Mouse (Mus musculus): ENCODE data around the gene Blvra.

Blvra gene

DNA sequence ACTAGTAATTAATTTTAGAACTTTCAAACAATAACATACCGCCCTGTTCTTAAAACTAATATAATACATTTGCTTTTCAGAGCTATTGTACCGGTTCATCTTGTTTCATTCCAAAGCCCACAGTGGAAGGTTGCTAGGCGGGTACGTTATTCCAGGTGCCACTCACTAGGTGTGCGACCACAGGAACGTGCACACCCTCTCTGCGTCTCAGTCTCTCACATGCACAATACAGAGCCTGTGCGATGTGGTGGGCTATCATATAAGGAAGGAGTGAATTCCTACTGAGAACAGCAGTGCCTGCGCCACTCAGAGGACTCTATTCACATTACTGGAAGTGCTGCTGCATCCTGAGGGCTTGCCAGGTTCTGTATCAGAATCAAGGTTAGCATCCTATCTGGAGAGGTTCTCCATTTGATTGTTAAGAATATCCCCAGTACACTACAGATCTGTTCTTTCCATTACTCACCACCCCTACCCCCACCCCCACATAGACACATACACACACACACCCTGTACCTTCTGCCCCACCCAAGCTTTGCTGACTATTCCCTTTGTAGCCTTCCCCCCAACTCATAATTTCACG is 67.5 kb downstream of the Blvra start:
- DNase-seq: no peak

DNA sequence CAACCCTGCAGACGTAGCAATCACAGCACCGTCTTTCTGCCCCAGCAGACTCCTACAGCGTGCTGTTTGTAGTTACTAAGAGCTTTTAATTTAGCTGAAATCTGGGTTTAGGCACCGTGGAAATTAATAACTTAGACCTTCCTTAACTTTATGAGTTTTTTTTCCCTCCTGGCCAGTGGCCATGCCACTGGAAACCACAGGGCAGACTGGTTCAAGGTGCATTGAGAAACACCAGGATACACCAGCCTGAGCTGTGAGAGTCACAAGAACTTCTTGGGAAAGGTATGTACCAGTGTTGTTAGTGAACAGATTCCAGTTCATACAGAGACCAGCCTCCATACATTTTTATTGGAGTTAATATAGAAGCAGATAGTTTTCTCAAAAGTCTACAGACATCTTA is 68.0 kb downstream of the Blvra start:
- no peak for DNase-seq

DNA sequence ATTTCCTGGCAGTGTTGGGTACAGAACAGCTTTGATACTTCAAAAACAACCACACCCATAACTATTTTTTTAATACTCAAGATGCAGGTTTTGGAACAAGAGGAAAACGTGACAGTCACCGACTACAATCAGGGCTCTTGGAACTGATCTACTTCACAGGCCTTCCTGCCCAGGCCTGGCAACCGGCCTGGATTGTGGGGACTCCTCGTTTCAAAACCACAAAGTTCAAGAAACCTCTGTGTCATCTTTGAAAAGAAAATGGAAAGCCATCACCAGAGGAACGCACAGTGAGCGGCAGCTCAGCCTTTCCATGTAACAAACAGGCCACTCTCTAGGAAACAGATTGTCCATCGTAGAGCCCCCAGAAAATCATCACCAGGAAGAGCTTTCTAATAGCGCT is 68.6 kb downstream of the Blvra start:
- DNase-seq: no peak

DNA sequence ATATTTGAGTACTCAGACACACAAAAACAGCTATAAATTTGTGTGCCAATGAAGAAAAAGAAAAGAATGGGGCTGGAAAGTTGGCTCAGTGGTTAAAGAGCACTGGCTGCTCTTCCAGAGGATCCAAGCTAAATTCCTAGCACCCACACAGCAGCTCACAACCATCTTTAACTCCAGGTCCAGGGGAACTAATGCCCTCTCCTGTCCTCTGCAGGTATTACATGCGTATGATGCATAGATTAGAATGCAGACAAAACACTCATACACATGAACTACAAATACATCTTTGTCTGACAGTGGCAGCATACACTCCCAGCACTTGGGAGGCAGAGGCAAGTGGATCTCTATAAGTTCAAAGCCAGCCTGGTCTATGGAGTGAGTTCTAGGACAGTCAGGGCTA is 69.1 kb downstream of the Blvra start:
- no peak for DNase-seq

DNA sequence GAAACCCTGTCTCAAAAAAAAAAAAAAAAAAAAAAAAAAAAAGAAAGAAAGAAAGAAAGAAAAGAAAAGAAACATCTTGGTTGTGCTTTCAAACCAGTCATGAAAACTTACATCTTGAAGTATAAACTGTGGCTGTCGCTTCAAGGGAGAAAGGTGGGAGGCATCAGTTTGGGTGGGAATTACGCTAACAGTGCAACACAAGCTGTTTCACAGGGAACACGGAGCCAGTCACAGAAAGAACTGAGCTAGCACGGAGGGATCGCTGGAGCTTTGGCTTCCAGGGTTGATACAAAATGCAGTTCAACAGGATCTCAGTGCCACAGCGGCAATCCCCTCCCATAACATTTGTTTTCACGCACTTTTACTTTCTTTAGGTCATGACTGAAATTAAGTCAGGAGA is 69.5 kb downstream of the Blvra start:
- DNase-seq: no peak

DNA sequence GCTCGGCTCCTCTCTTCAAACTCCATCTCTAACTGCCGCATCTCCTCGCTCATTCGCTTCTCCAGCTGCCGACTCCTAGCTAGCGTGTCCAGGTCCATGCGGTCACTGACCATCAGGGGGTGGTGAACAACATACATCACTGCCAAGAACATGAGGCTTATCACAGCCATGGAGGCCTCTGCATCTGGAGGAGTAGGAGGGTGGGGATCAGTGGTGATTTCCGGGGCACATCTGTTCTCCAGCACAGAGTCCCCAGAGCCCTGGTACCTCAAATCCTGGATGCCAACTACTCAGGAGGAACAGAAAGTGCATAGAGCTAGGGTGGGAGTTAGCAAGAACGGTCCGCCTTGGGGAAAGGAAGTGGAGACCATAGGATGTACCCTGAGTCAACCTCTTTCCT is 71.6 kb downstream of the Blvra start:
- DNase-seq: peak in 1 of 2 experiments; percentile 20

DNA sequence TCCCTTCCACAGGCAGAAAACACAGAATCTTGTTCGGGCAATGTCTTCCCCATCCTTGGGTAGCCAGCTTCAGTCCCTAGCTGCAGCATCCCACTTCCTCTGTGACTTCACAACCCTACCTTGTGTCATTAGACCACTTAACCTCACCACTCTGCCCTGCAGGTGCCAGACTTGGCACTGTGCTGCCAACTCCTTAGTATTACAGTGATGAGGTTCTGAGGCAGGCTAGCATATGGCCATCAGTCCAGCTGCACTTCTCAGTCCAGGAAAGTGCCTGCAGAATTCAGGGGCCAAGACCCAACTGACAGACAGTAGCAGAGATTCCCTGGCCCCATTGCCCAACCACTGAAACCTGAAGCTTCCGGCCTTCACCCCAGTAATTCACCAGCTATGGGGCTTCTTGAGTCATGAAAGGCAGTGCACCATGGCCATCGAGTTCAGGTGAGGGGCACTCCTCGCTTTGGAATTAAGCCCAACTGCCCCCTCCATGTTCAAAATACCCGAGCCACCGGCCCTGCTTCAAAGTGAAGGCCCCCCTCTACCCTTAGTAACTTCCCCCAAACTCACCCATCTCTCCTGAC is 72.2 kb downstream of the Blvra start:
- DNase-seq: peak; percentile 20 to 34

DNA sequence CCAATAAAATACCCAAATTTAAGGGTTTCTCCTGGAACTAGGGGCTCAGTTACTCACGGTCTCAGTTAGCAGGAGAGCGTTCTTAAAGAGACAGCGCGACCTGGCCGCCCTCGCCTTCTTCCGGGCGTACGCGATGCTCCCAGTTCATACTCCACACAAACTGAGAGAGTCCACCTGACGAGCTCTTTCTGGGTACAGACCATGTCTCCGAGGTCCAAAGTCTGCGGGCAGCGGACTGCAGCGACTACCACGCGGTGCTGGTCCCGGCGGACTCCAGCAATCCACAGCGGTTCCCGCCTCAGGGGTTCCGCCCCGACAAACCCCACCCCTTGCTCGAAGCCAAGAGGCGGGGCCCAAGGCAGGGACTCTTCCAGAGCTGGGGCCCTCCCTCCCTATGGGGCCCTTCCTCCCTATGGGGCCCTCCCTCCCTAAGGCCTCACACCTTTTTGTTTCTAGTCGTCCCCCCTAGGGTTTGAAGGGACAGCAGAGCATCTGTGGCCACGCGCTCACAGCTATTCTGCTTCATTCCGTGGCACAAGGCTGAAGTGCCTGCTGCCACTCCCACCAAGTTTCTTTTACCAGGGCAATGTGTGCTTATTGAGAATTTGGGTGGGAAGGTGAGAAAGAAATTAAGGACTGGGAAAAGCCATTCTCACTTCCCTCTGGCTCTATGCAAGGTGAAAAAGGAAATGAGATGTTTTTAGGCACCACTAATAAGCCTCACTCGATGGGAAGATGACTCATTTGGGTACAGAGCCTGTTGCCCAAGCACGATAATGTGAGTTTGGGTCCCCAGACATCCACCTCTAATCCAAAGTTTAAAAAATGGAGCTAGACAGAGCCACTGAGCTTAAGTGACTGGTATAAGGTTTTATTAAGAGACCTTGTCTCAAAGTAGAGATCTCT is 72.9 kb downstream of the Blvra start, which contains the start of gene Itpripl1:
Itpripl1 (minus strand) TSS at position 285 of the 906 bp plus-strand sequence.
- peak; percentile 83 to 89 for DNase-seq

DNA sequence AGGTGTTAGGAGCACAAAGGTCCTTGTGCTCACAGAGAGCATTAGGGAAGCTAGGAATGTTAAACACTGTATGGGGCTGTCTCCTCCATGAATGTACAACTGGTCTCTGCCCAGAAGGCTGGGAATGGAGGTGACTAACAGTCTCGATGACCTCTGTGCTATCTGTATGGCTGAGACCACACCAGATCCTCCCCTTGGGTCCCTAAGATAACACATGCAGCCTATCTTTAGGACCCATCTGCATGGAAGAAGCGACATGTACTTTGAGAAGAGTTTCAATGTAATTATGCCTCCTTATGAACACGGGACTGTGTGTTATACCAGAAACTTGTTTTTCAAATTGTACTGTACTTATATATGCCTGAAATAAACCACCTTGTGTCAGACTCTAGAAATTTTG is 75.2 kb downstream of the Blvra start:
- DNase-seq: no peak
